Mouse (Mus musculus): ENCODE results near the gene Klhl33.

- TF ChIP-seq CTCF (IDR thresholded peaks at IDR 0.05; ENCODE audit: control insufficient read depth, insufficient read depth, insufficient read length) (no peak), USF1 (IDR thresholded peaks at IDR 0.05; ENCODE audit: low read depth) (no peak), CEBPB (IDR thresholded peaks at IDR 0.05; ENCODE audit: low read depth) (no peak), MAX (IDR thresholded peaks at IDR 0.05) (no peak), MYOG (IDR thresholded peaks at IDR 0.05; ENCODE audit: control insufficient read depth, extremely low read depth, insufficient read length) (no peak), MYOD1 (IDR thresholded peaks at IDR 0.05; ENCODE audit: control insufficient read depth, insufficient read length, low read depth) (no peak), FOSL1 (IDR thresholded peaks at IDR 0.05; ENCODE audit: insufficient read depth, low read length, poor library complexity, severe bottlenecking) (no peak)
These were observed 28.7 kb downstream of the Klhl33 start for GRCm38 (mm10) chr14:50868656-50869055.
